Mouse (Mus musculus): ENCODE data around the gene Tma7. TPM values are rescaled to one million over a fixed set of nuclear protein-coding genes. Genes with fewer than 3 reads are reported as not detected.

Tma7 gene
- polyA plus RNA-seq (2012; ENCODE audit: low replicate concordance) = 89.1 and 139 TPM in 2 replicates

GRCm38 (mm10) chr9:109082124-109082800, at the start of gene Tma7, which contains the start of gene Ccdc51:
TSS of gene Tma7 (minus strand) at chr9:109082587.
TSS of gene Ccdc51 (plus strand) at chr9:109082493.

GRCm38 (mm10) chr9:109095137-109095982, 13.0 kb upstream of the Tma7 start, which contains the start of gene Plxnb1:
TSS of gene Plxnb1 (plus strand) at chr9:109095389.

GRCm38 (mm10) chr9:109073661-109074573, 8.5 kb downstream of the Tma7 start, which contains the start of gene Atrip:
TSS of gene Atrip (minus strand) at chr9:109074124.

GRCm38 (mm10) chr9:109059136-109059903, 23.1 kb downstream of the Tma7 start, which contains the start of gene Trex1:
TSS of gene Trex1 (minus strand) at chr9:109059734.

DNA sequence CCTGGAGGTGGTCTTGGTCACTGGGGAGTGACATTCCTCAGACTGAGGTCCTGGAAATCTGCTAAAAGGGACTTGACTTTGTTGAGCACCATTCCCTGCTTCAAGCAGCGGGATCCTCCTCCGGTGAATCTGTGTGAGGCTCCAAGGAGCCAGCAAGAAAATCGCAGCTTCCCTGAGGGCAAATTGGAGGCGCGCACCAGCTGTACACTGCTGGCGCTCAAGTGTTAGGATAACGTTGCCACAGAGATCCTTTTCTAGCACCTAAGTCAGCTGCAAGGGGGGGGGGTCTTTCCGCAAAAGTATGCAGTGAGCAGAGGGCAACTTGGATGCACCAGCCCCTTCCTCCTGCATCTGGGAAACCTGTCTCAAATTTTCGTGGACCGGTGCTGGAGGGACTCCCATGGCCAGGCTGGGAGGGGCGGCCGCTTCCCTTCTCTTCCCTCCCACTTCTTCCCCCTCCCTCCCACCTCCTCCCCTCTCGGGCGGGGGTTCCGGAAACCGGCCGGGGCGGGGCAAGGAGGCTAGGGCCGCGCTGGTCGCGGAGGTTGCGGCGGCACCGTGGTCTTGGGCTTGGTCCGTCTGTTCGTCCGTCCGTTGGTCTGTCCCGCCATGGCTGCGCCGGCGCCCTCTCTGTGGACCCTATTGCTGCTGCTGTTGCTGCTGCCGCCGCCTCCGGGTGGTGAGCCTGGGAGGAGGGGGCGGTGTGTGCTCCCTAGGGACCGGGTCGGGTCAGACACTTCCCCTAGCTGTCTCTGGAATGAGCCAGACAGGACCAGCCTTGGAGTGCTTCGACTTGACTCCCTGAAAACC, 44.1 kb downstream of the Tma7 start, which contains the start of gene Shisa5:
Shisa5 (plus strand) TSS at position 480 of the 810 bp plus-strand sequence.

Other genes starting within 250 kb of the Tma7 start
- 5.3 and 8.4 TPM in 2 replicates for gene Slc26a6, start 229.3 kb downstream of the Tma7 start, polyA plus RNA-seq (2012; ENCODE audit: low replicate concordance)
- gene Tmem89, start 168.0 kb downstream of the Tma7 start, polyA plus RNA-seq (2012; ENCODE audit: low replicate concordance) = not detected in 2 replicates
- 422 and 705 TPM in 2 replicates for gene Uqcrc1, start 146.0 kb downstream of the Tma7 start, polyA plus RNA-seq (2012; ENCODE audit: low replicate concordance)
- gene Col7a1, start 129.0 kb downstream of the Tma7 start, polyA plus RNA-seq (2012; ENCODE audit: low replicate concordance) = 1.0 and 1.1 TPM in 2 replicates
- not detected in 2 replicates for gene Ucn2, start 96.6 kb downstream of the Tma7 start, polyA plus RNA-seq (2012; ENCODE audit: low replicate concordance)
- gene Pfkfb4, start 90.8 kb downstream of the Tma7 start, polyA plus RNA-seq (2012; ENCODE audit: low replicate concordance) = 1.0 and 2.1 TPM in 2 replicates
- gene Shisa5, start 44.0 kb downstream of the Tma7 start, polyA plus RNA-seq (2012; ENCODE audit: low replicate concordance) = 2,043 and 2,626 TPM in 2 replicates
- gene Trex1, start 22.9 kb downstream of the Tma7 start, polyA plus RNA-seq (2012; ENCODE audit: low replicate concordance) = 14.6 and 37.0 TPM in 2 replicates
- gene Atrip, start 8.5 kb downstream of the Tma7 start, polyA plus RNA-seq (2012; ENCODE audit: low replicate concordance) = 6.7 and 7.7 TPM in 2 replicates
- 3.2 and 8.2 TPM in 2 replicates for gene Ccdc51, start 94 bp downstream of the Tma7 start, polyA plus RNA-seq (2012; ENCODE audit: low replicate concordance)
- gene Plxnb1, start 12.8 kb upstream of the Tma7 start, polyA plus RNA-seq (2012; ENCODE audit: low replicate concordance) = 0.17 and 0.63 TPM in 2 replicates
- gene Fbxw21, start 79.5 kb upstream of the Tma7 start, polyA plus RNA-seq (2012; ENCODE audit: low replicate concordance) = not detected in 2 replicates
- not detected in 2 replicates for gene Fbxw13, start 113.4 kb upstream of the Tma7 start, polyA plus RNA-seq (2012; ENCODE audit: low replicate concordance)
- not detected in 2 replicates for gene Fbxw20, start 152.2 kb upstream of the Tma7 start, polyA plus RNA-seq (2012; ENCODE audit: low replicate concordance)
- gene Fbxw14, start 205.1 kb upstream of the Tma7 start, polyA plus RNA-seq (2012; ENCODE audit: low replicate concordance) = not detected in 2 replicates

All from leukemia stem cell, adult 10-12 weeks (primary cell).